Mouse (Mus musculus): ENCODE measurements at regions not wholly inside any gene's neighbourhood (a gene's known extent, or its start where the extent isn't known, plus 50 kb on each side); places are given as distances from the start of the nearest gene placed in this dataset.

- Histone ChIP-seq H3K4me2 (ENCODE audit: low read depth, low read length) (no peak overlapping the region), H3K9ac (ENCODE audit: low read depth, low read length) (no peak overlapping the region), H3K4me1 (ENCODE audit: control insufficient read depth, insufficient read depth, low read length) (no peaks in the 10 kb centered on the region), H3K36me3 (ENCODE audit: control insufficient read depth, insufficient read depth, low read length) (no peaks in the 10 kb centered on the region), H3K4me3 (ENCODE audit: low read length) (no peak overlapping the region), H3K9me3 (ENCODE audit: control insufficient read depth, low read length) (no peaks in the 10 kb centered on the region), H3K27me3 (replicated peaks; ENCODE audit: control insufficient read depth, insufficient read depth, low read length) (no peaks in the 10 kb centered on the region), H3K27ac (ENCODE audit: low read length) (no peak overlapping the region)
- WGBS, result 83% methylated on average over 1 of the region's 1 CpGs
- ATAC-seq, result no peak
Observed at GRCm38 (mm10) chr14:98937933-98938332, 56.2 kb downstream of the Rpl36a-ps1 start.

- Histone ChIP-seq H3K27ac (ENCODE audit: low read length) (no peak overlapping the region), H3K36me3 (ENCODE audit: control insufficient read depth, insufficient read depth, low read length) (no peaks in the 10 kb centered on the region), H3K27me3 (replicated peaks; ENCODE audit: control insufficient read depth, insufficient read depth, low read length) (no peaks in the 10 kb centered on the region), H3K4me3 (ENCODE audit: low read length) (no peak overlapping the region), H3K4me1 (ENCODE audit: control insufficient read depth, insufficient read depth, low read length) (no peaks in the 10 kb centered on the region), H3K9me3 (ENCODE audit: control insufficient read depth, low read length) (no peaks in the 10 kb centered on the region), H3K4me2 (ENCODE audit: low read depth, low read length) (no peak overlapping the region), H3K9ac (ENCODE audit: low read depth, low read length) (no peak overlapping the region)
- peak; percentile 53; the same call in 1 of the 2 replicates for ATAC-seq
- 78% methylated on average over 2 of the region's 2 CpGs for WGBS
Observed at GRCm38 (mm10) chr14:98937373-98937772, 56.7 kb downstream of the Rpl36a-ps1 start.

DNA sequence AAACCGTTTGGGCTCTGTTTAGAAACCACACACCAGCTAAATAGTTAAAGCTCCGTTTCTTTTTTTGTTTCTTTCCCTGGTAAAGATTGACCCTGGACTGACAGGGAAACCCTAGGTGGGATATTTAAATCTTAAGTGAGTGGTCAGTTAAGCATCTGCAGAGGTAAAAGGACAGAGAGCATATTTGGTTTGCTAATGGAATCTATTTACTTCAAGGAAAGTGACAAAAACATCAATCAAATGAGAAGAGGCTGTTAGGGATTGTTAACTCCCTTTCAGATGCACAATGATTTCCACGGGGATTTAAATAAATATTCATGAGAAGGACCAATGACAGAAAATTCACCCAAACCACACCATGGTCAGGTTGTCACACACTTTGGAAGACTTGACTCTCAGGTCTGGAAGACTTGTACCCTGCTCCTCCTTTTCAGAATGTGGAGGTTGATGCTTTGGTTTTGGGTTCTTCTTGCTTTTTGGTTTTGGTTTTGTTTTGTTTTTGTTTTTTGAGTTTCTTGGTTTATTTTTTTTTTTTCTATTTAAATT lies 60.7 kb downstream of the Rpl36a-ps1 start:
- WGBS, result 8% methylated on average over 3 of the region's 3 CpGs
- no peaks in the 10 kb centered on the region for H3K27me3 ChIP-seq (replicated peaks; ENCODE audit: control insufficient read depth, insufficient read depth, low read length)
- ATAC-seq, result no peak
- no peak overlapping the region for H3K4me3 ChIP-seq (ENCODE audit: low read length)
- no peak overlapping the region for H3K9ac ChIP-seq (ENCODE audit: low read depth, low read length)
- H3K27ac ChIP-seq (ENCODE audit: low read length), result no peak overlapping the region
- H3K9me3 ChIP-seq (ENCODE audit: control insufficient read depth, low read length), result no peaks in the 10 kb centered on the region
- H3K4me1 ChIP-seq (ENCODE audit: control insufficient read depth, insufficient read depth, low read length), result no peaks in the 10 kb centered on the region
- no peaks in the 10 kb centered on the region for H3K36me3 ChIP-seq (ENCODE audit: control insufficient read depth, insufficient read depth, low read length)
- no peak overlapping the region for H3K4me2 ChIP-seq (ENCODE audit: low read depth, low read length)

DNA sequence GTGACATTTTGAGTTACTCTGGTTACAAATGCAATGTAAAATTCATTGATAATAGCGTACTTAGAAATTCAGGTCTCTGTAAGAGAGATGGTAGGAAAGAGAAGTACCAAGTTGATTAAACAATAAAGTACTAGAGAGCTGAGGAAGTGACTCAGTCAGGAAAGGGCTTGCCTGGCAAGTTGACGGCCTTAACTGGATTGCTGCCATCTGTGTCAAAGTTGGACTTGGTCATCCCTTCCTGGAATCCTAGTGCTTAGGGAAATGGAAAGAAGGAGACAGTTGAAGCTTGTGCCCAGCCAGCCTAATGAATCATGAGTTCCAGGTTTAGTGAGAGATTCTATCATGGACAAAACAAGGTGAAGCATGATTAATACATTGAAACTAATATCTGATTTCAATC lies 64.8 kb downstream of the Rpl36a-ps1 start:
- Histone ChIP-seq H3K9ac (ENCODE audit: low read depth, low read length) (no peak overlapping the region), H3K4me2 (ENCODE audit: low read depth, low read length) (no peak overlapping the region), H3K9me3 (ENCODE audit: control insufficient read depth, low read length) (no peaks in the 10 kb centered on the region), H3K4me1 (ENCODE audit: control insufficient read depth, insufficient read depth, low read length) (no peaks in the 10 kb centered on the region), H3K27ac (ENCODE audit: low read length) (no peak overlapping the region), H3K36me3 (ENCODE audit: control insufficient read depth, insufficient read depth, low read length) (no peaks in the 10 kb centered on the region), H3K27me3 (replicated peaks; ENCODE audit: control insufficient read depth, insufficient read depth, low read length) (no peaks in the 10 kb centered on the region), H3K4me3 (ENCODE audit: low read length) (no peak overlapping the region)
- no peak for ATAC-seq
- WGBS, result 75% methylated on average over 2 of the region's 2 CpGs

DNA sequence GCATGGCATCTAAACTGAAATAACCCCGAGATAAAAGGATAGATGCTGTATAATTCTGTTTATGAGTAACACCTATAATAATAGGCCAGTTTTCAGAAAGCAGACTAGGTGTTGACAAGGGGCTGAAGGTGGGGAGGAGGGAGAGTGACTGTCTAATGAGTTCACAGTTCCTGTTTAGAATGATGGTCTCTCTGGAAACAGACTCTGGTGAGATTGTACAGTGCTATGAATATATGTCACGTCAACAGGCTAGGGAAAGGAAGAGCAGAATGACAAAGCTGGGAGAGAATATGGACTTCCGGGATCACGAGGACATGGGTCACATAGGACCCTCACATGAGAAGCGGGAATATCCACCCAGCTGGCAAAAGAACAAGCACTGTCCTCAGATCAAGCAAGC lies 85.9 kb downstream of the Rpl36a-ps1 start:
- ATAC-seq, result no peak
- WGBS, result 84% methylated on average over 5 of the region's 5 CpGs
- Histone ChIP-seq H3K27ac (ENCODE audit: low read length) (no peak overlapping the region), H3K9me3 (ENCODE audit: control insufficient read depth, low read length) (no peaks in the 10 kb centered on the region), H3K36me3 (ENCODE audit: control insufficient read depth, insufficient read depth, low read length) (no peaks in the 10 kb centered on the region), H3K4me3 (ENCODE audit: low read length) (no peak overlapping the region), H3K4me1 (ENCODE audit: control insufficient read depth, insufficient read depth, low read length) (no peaks in the 10 kb centered on the region), H3K9ac (ENCODE audit: low read depth, low read length) (no peak overlapping the region), H3K27me3 (replicated peaks; ENCODE audit: control insufficient read depth, insufficient read depth, low read length) (no peaks in the 10 kb centered on the region), H3K4me2 (ENCODE audit: low read depth, low read length) (no peak overlapping the region)

GRCm38 (mm10) chr14:98898876-98899275 lies 95.2 kb downstream of the Rpl36a-ps1 start:
- no peak overlapping the region for H3K4me2 ChIP-seq (ENCODE audit: low read depth, low read length)
- no peaks in the 10 kb centered on the region for H3K4me1 ChIP-seq (ENCODE audit: control insufficient read depth, insufficient read depth, low read length)
- no peak for ATAC-seq
- no peaks in the 10 kb centered on the region for H3K27me3 ChIP-seq (replicated peaks; ENCODE audit: control insufficient read depth, insufficient read depth, low read length)
- WGBS, result 69% methylated on average over 4 of the region's 4 CpGs
- no peaks in the 10 kb centered on the region for H3K36me3 ChIP-seq (ENCODE audit: control insufficient read depth, insufficient read depth, low read length)
- no peak overlapping the region for H3K4me3 ChIP-seq (ENCODE audit: low read length)
- no peak overlapping the region for H3K27ac ChIP-seq (ENCODE audit: low read length)
- no peaks in the 10 kb centered on the region for H3K9me3 ChIP-seq (ENCODE audit: control insufficient read depth, low read length)
- no peak overlapping the region for H3K9ac ChIP-seq (ENCODE audit: low read depth, low read length)

DNA sequence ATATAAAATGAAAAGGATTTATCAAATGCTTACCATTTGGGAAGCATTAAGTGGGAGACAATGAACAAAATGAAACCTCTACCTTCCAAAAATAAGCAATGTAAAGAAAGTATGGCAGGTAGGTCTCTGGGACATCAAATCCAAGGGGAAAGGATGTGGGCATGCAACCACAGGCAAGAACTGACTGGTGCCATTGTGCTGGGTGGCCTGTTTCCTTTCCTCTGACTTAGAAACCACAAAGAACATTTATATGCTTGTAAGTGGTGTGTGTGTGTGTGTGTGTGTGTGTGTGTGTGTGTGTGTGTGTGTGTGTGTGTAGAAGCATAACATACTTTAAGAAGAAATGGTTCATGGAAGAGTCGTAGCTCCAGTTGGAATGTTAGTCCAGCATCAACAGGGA lies 96.7 kb downstream of the Rpl36a-ps1 start:
- Histone ChIP-seq H3K4me2 (ENCODE audit: low read depth, low read length) (no peak overlapping the region), H3K27ac (ENCODE audit: low read length) (no peak overlapping the region), H3K4me1 (ENCODE audit: control insufficient read depth, insufficient read depth, low read length) (no peaks in the 10 kb centered on the region), H3K9me3 (ENCODE audit: control insufficient read depth, low read length) (no peaks in the 10 kb centered on the region), H3K4me3 (ENCODE audit: low read length) (no peak overlapping the region), H3K36me3 (ENCODE audit: control insufficient read depth, insufficient read depth, low read length) (no peaks in the 10 kb centered on the region), H3K27me3 (replicated peaks; ENCODE audit: control insufficient read depth, insufficient read depth, low read length) (no peaks in the 10 kb centered on the region), H3K9ac (ENCODE audit: low read depth, low read length) (no peak overlapping the region)
- 77% methylated on average over 1 of the region's 1 CpGs for WGBS
- ATAC-seq, result no peak

DNA sequence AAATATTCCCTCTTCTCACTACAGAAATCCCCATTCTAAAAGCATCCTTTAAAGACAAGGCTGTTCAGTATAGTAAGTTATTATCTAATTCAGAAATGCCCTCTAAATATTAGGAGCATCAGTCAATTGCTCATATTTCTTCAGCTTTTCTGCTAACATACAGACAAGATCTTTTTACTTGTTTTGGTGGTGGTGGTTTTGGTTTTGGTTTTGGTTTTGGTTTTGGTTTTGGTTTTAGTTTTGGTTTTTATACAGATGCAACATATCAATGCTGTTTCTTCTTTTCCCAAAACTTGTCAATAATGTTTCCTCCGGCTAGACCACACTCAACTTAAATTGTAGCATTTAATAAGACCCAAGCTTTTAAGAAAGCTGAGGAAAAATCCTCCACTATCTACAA lies 98.2 kb downstream of the Rpl36a-ps1 start:
- H3K4me2 ChIP-seq (ENCODE audit: low read depth, low read length), result no peak overlapping the region
- H3K9ac ChIP-seq (ENCODE audit: low read depth, low read length), result no peak overlapping the region
- H3K36me3 ChIP-seq (ENCODE audit: control insufficient read depth, insufficient read depth, low read length), result no peaks in the 10 kb centered on the region
- H3K9me3 ChIP-seq (ENCODE audit: control insufficient read depth, low read length), result no peaks in the 10 kb centered on the region
- WGBS, result 82% methylated on average over 1 of the region's 1 CpGs
- H3K4me3 ChIP-seq (ENCODE audit: low read length), result no peak overlapping the region
- no peaks in the 10 kb centered on the region for H3K27me3 ChIP-seq (replicated peaks; ENCODE audit: control insufficient read depth, insufficient read depth, low read length)
- ATAC-seq, result no peak
- H3K4me1 ChIP-seq (ENCODE audit: control insufficient read depth, insufficient read depth, low read length), result no peaks in the 10 kb centered on the region
- no peak overlapping the region for H3K27ac ChIP-seq (ENCODE audit: low read length)

DNA sequence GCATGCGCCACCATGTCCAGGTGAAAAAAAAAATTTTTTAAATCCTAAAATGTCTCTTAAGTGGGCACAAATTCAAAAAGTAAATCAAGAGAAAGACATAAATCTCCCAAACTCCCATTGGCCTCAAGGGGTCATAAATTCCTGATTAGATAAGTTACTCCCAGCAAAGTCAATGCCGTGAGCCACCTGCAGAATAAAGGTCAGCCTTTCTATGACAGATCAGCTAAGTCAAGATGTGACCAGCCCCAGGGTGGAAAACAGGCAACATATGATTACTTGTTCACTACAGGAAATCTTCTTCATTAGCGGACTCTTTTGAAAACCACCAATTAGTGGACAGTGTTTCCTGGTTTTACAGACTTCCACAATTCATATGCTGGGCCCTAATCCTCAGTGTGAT lies 101.4 kb downstream of the Rpl36a-ps1 start:
- Histone ChIP-seq H3K4me2 (ENCODE audit: low read depth, low read length) (no peak overlapping the region), H3K27me3 (replicated peaks; ENCODE audit: control insufficient read depth, insufficient read depth, low read length) (no peaks in the 10 kb centered on the region), H3K9me3 (ENCODE audit: control insufficient read depth, low read length) (no peaks in the 10 kb centered on the region), H3K36me3 (ENCODE audit: control insufficient read depth, insufficient read depth, low read length) (no peaks in the 10 kb centered on the region), H3K4me3 (ENCODE audit: low read length) (no peak overlapping the region), H3K4me1 (ENCODE audit: control insufficient read depth, insufficient read depth, low read length) (no peaks in the 10 kb centered on the region), H3K27ac (ENCODE audit: low read length) (no peak overlapping the region), H3K9ac (ENCODE audit: low read depth, low read length) (no peak overlapping the region)
- ATAC-seq, result peak; percentile 72
- 75% methylated on average over 3 of the region's 3 CpGs for WGBS

- Histone ChIP-seq H3K4me3 (ENCODE audit: low read length) (no peak overlapping the region), H3K27ac (ENCODE audit: low read length) (no peak overlapping the region), H3K9me3 (ENCODE audit: control insufficient read depth, low read length) (no peaks in the 10 kb centered on the region), H3K4me2 (ENCODE audit: low read depth, low read length) (no peak overlapping the region), H3K9ac (ENCODE audit: low read depth, low read length) (no peak overlapping the region), H3K36me3 (ENCODE audit: control insufficient read depth, insufficient read depth, low read length) (no peaks in the 10 kb centered on the region), H3K4me1 (ENCODE audit: control insufficient read depth, insufficient read depth, low read length) (no peaks in the 10 kb centered on the region), H3K27me3 (replicated peaks; ENCODE audit: control insufficient read depth, insufficient read depth, low read length) (no peaks in the 10 kb centered on the region)
- ATAC-seq, result no peak
- 66% methylated on average over 5 of the region's 5 CpGs for WGBS
Observed at GRCm38 (mm10) chr14:98891252-98891947, 102.7 kb downstream of the Rpl36a-ps1 start.

All from intestine, embryonic 16.5 days (tissue).